Mouse (Mus musculus) cerebellum, postnatal 14 days (tissue): Measurements from ENCODE around the gene Asic2.
A peak's percentile ranks its signal among the peaks of the same experiment; 100 is the strongest.
"Not testable (repeated sequence)": the region's sequence is repeated elsewhere in the genome, so short reads cannot be mapped to it uniquely, and the experiment has no call there.

Experiments
- DNase-seq, 2 experiments: peaks; one replicate each; pipeline ENCODE4 v3.0.0; 2021; ENCODE audit warnings: mixed read lengths in 2 of 2

Asic2 gene

DNA sequence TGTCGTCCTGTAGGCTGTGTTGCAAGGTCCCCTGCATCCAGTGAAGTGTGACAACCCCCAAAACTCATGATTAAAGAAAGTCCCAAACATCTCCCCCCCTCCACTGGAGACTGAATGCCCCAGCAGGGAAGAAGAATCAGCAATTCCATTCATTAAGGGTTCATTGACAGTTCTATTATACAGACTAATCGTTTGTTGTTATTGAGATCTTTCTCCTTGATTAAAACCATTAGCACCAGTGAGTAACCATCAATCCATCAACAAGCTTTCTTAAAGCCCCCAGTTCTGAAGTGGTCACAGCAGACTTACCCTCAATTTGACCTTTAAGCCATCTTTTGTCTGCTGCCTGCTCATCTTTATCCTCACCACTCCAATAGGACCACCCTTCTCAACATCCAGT, 688.2 kb downstream of the Asic2 start:
- no peak for DNase-seq

DNA sequence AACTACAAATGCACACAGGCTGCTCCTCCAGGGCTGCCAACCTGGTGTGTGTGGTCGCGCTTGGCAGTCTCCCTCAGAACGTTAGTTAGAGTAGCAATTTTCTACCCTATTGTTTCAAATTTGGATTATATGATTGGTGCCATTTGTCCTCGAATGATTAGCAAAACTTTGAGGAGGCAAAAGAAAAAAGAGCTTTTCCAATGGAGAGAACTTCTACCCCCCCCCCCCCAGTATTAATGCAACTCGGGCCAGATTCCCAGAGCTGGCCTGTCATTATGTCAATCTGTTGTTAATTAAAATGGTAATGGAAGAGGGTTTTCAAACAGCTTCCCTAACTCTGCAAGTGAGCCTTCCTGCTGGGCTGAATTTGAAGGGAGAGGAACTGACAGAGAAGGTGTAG, 690.9 kb downstream of the Asic2 start:
- peak in 1 of 2 experiments; percentile 13 for DNase-seq

- DNase-seq = no peak
These were observed 695.4 kb downstream of the Asic2 start for GRCm38 (mm10) chr11:81272677-81273418.

DNA sequence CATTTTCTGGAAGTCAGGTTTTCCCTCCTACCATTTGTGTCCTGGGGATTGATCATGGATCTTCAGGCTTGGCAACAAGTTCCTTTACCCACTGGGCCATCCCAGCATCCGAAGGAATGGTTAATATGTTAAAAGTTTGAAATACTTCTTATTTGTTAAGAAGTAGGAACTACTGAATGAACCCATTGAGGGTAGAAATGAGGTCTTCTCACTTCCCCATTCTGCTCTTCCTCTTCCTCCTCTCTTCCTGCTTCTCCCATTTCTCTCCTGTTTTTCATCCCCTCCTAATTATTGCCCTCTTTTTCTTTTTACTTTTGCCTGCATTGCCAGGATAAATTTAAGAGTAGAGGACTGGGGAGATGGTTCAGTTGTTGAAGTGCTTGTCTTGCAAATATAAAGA, 696.8 kb downstream of the Asic2 start:
- DNase-seq = no peak

- DNase-seq = peak in 1 of 2 experiments; percentile 18
These were observed 697.7 kb downstream of the Asic2 start for GRCm38 (mm10) chr11:81270518-81270917.

- no peak for DNase-seq
These were observed 704.5 kb downstream of the Asic2 start for GRCm38 (mm10) chr11:81263757-81264156.

GRCm38 (mm10) chr11:81263193-81263592, 705.1 kb downstream of the Asic2 start:
- DNase-seq = no peak

DNA sequence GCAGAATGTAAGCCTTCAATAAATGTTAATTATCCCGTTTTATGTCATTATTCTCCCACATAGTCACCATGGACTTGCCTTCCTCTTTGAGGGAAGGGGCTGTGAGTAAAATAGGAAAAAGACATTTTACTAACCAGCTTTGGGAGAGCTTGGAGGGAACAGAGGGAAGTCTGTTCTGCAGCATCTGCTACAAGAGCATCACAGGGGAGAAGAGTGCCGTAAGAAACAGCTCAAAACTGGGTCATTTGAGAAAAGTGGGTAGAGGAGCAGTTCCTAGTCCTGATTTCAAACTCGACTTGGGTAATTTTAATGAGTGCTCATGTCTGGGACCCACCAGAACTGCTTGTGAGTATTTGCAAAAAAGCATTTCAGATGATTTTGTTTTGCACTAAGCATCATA, 707.0 kb downstream of the Asic2 start:
- no peak for DNase-seq

- DNase-seq = not testable (repeated sequence)
These were observed 727.1 kb downstream of the Asic2 start for GRCm38 (mm10) chr11:81241183-81241582.

DNA sequence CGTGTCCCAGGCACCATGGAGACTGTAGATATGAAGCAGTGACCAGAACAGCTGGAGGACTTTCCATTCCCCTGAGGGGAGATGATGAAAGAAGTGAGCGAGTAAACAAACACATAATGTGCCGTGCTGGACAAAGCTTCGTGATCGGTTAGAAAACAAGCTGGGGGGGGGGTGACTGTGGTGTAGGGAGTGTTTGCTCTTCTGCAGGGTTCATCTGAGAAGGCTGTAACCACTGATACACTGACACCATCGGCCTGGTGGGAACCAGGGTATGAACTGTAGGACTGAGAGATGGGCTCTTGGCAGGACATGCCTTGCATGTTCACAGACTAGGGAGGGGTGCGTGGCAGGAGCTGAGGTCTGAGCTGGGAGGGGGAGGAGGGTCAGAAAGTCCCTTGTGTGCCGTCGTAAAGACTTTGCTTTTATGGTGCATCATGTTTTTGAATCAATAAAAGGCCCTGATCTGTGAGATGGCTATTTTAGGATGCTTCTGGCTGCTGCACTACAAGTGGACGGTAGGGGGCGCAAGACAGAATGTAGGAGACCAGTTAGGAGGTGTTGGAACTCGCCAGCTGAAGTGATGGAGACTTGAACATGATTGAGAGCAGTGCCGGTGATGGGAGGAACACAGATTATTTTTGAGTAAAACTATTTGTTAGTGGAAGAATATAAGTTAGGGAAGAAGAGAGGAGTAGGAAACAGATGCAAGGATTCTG, 728.1 kb downstream of the Asic2 start:
- DNase-seq = peak; percentile 69 to 72

DNA sequence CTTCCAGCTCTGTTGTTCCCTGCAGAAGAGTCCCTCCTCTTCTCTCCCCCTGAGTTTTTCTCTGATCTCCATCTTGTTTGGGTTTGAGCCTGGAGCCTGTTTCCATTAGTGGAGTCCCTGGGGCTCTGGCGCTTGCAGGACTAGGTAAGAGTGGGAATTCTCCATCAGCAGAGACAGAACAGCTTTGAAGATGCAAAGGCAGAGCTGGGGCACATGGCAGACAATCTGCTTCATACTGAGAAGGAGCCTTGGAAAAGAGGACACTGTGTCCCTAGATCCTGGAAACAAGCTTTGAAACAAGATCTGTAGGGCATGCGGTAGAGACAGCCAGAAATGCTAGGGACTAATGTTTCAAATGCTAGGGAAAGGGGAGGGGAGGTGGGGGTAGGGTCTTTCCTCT, 729.2 kb downstream of the Asic2 start:
- DNase-seq = no peak

- no peak for DNase-seq
These were observed 732.2 kb downstream of the Asic2 start for GRCm38 (mm10) chr11:81236070-81236469.

GRCm38 (mm10) chr11:81223361-81223760, 744.9 kb downstream of the Asic2 start:
- DNase-seq = peak; percentile 50 to 62

DNA sequence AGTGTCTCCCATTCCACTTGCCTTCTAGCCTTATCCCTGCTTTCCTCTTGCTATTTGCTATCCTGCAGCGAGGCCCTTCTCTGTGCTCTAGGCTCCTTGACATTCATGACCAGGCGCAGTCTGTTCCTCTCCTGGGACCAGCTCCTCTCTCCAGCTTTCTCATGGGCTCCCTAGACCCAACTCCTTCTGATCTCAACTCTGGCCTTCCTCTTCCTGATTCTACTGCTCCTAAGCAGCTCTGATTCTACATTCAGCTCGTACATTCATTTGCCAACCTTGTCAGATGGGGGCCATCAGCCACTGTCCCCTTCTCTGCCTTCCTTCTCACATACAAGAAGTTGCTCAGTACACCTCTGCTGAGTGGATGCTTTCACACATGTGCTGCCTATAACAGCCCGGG, 747.5 kb downstream of the Asic2 start:
- no peak for DNase-seq

GRCm38 (mm10) chr11:81205471-81205870, 762.8 kb downstream of the Asic2 start:
- DNase-seq = peak; percentile 61 to 73

DNA sequence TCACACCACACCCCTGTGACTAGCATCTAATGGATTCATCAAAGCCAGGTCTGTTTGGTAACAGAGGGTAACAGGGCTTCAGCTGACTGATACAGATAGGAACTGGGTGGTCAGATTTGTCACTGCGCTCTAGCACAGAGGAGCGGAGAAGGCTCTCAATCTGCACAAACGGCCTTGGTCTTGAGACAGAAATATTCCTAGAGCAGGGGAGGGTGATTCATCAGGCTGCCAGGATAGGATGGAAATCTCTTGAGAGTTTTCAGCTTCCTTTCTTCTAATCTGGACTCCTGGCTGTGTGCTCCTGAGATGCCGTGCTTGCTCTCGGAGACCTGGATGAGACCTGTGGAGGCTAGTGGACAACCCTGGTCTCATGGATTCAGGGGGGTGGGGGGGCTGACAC, 765.7 kb downstream of the Asic2 start:
- DNase-seq = no peak

GRCm38 (mm10) chr11:81193856-81194255, 774.4 kb downstream of the Asic2 start:
- no peak for DNase-seq

DNA sequence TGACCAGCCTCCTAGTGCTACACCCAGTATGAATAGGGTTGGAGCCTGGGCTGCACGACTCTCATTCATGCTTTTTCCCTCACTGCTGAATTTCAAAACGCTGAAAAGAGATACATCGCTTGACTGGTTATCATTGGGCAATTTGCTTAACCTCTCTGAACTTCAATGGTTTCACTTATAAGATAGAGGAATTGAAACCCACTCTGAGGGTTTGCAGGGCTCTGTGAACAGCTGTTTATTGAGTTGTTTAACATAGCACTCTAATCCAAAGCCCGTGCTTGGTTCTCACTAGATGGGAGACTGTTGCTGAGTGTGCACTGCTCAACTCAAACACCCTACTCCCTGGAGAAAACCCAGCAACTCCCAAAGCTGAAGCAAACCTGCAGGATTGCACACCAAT, 776.1 kb downstream of the Asic2 start:
- DNase-seq = no peak

DNA sequence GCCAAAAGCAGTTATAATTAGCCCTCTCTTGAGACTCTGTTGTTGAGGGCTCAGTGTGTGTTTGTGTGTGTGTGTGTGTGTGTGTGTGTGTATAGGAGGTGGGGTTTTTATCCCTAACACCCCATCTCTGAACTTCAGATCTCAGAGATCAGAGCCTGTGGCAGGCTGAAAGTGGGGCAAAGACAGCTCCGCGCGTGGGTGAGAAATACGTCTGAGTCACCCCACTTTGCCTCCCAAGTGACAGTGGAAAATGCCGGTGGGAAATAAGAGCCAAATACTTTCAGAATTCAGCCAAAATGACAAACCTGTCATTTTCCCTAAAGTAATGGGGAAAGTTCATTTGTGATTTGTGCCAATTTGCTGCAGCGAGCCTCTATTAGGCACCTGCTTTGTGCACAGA, 779.2 kb downstream of the Asic2 start:
- no peak for DNase-seq

GRCm38 (mm10) chr11:81187851-81188250, 780.4 kb downstream of the Asic2 start:
- DNase-seq = no peak

- DNase-seq = no peak
These were observed 783.5 kb downstream of the Asic2 start for GRCm38 (mm10) chr11:81184721-81185120.

DNA sequence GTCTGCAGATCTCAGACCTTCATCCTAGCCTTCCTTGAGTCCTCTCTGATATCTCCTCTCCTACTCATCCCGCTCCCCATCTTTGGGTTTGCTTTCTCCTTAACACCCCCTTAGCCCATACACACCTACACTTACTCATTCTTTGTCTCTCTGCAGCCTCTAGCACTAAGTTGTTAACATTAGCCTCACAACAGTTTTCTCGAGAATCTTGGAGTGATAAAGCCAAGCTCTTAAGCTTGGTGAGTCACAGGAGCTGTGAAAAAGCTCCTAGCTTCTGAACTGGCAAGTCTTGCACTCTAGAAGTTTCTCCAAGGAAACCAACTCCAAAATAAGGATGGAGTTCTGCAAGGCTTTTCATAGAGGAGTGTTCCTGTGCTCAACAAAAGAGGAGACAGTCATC, 803.4 kb downstream of the Asic2 start:
- no peak for DNase-seq

GRCm38 (mm10) chr11:81163056-81163455, 805.2 kb downstream of the Asic2 start:
- no peak for DNase-seq

DNA sequence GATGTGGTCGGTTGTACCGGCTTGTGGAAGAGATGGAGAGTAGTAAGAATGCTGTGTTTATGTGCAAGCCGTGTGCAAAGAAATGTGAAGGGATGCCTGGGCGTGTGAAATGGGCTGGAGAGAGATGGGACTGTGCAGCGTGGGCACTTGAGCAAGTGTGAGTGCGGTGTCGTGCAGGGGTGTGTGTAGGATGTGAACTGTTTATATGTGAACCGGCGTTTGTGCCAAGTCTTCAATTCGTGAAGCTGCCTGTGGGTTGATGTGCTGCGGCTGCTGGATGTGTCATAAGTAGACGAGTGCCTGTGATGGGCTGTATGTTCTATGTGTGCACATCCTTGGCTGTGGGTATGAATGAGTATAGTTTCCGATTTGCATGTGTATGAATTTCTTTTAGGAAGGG, 814.4 kb downstream of the Asic2 start:
- DNase-seq = peak in 1 of 2 experiments; percentile 35
